Comparison of ENCODE assay signal across 8 mouse cellular contexts in the genomic region with DNA sequence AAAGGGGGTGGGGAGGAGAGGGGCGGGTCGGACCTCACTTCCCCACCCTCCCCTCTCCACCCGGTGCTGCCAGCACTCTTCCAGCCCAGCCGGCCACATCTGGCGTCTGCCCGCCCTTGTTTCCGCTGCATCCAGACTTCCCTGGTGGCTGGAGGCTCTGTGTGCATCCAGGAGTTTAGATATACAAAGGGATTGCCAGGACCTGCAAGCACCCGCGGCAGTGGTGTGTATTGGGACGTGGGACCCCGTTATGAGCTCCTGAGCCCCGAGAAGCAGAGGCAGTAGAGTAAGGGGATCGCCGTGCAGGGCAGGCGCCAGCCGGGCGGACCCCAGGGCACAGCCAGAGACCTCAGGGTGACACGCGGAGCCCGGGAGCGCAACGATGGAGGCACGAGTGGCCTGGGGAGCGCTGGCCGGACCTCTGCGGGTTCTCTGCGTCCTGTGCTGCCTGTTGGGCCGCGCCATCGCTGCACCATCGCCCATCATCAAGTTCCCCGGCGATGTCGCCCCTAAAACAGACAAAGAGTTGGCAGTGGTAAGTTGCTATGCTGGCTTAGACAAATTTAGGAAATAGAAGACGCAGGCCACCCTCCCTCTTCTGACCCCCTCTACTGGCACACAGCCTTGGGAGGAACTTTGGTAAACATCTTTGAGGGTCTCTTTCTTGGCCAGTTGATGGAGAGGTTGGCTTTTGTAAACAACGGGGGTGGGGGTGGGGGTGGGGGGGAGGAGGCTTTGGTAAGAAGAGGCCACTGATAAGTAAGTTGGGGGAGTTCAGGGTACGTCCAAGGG. TPM values are rescaled to one million over a fixed set of nuclear protein-coding genes. Genes with fewer than 3 reads are reported as not detected.
A peak's percentile ranks its signal among the peaks of the same experiment; 100 is the strongest.
DNase-seq lines count a peak whose midpoint lies in the region; ATAC-seq and TF ChIP-seq lines count a peak whose summit lies in the region.

Mmp2 (plus strand) TSS at position 49 of the 792 bp plus-strand sequence.

- intact Hi-C loops in heart, adult 2 months (cut with DNase I) = no loop called here

- peaks cover 3% of the 10 kb centered on the region; the same call in 1 of the 2 replicates for H3K27me3 ChIP-seq in heart, adult 2 months (ENCODE audit: control insufficient read depth, insufficient read depth, low read length)
- H3K27me3 ChIP-seq in kidney, embryonic 16.5 days (ENCODE audit: insufficient read depth, low read length) = no peaks in the 10 kb centered on the region

- no peaks in the 10 kb centered on the region for H3K36me3 ChIP-seq in heart, adult 2 months (ENCODE audit: control insufficient read depth, insufficient read depth, low read length)
- H3K36me3 ChIP-seq in kidney, embryonic 16.5 days (ENCODE audit: insufficient read depth, low read length) = no peaks in the 10 kb centered on the region

- peak within 1 kb of the TSS; percentile 45 for H3K4me3 ChIP-seq in heart, adult 2 months
- peak within 1 kb of the TSS; percentile 57 for H3K4me3 ChIP-seq in kidney, embryonic 16.5 days (ENCODE audit: low read length)

- 0 out of 2 replicates have a peak, but pooled peaks have one; percentile 30 for TF ChIP-seq EP300 in heart, adult 2 months (IDR thresholded peaks at IDR 0.05; ENCODE audit: insufficient read depth, low read depth, low read length)

- H3K4me1 ChIP-seq in heart, adult 2 months (ENCODE audit: control insufficient read depth, insufficient read depth, low read length) = no peaks in the 10 kb centered on the region
- H3K4me1 ChIP-seq in kidney, embryonic 16.5 days (ENCODE audit: insufficient read depth, low read length) = peaks cover 12% of the 10 kb centered on the region

- TF ChIP-seq POLR2A in heart, adult 2 months (IDR thresholded peaks at IDR 0.05; ENCODE audit: insufficient read depth, low read depth, low read length) = 0 out of 2 replicates have a peak, but pooled peaks have one; percentile 41

- peak; percentile 28 for TF ChIP-seq CTCF in heart, adult 2 months (IDR thresholded peaks at IDR 0.05)

- WGBS in heart, adult 2 months = 3% methylated on average over 37 of the region's 37 CpGs
- 1% methylated on average over 35 of the region's 37 CpGs for WGBS in kidney, embryonic 16.5 days

- H3K4me2 ChIP-seq in kidney, embryonic 16.5 days (replicated peaks; ENCODE audit: low read depth, low read length) = peak within 1 kb of the TSS; percentile 65

- no peaks in the 10 kb centered on the region for H3K9me3 ChIP-seq in kidney, embryonic 16.5 days (ENCODE audit: low read length)

- no peaks in the 10 kb centered on the region for H3K79me2 ChIP-seq in heart, adult 2 months (replicated peaks; ENCODE audit: control insufficient read depth, insufficient read depth, low read length)

- peak within 1 kb of the TSS; percentile 46 for H3K9ac ChIP-seq in heart, adult 2 months (ENCODE audit: low read depth, low read length)
- peak within 1 kb of the TSS; percentile 74 for H3K9ac ChIP-seq in kidney, embryonic 16.5 days (replicated peaks; ENCODE audit: low read length)

- H3K27ac ChIP-seq in heart, adult 2 months = peak within 1 kb of the TSS; percentile 76
- H3K27ac ChIP-seq in kidney, embryonic 16.5 days (ENCODE audit: low read length) = peak within 1 kb of the TSS; percentile 84

- DNase-seq in R1 (ENCODE audit: low read depth, low spot score) = peak; percentile 67
- DNase-seq in embryo, embryonic 11 days = peak; percentile 84
- DNase-seq in heart, adult 2 months = peak; percentile 82 to 83
- peak; percentile 48 for DNase-seq in lung, postnatal 36 days
- peak; percentile 65 for DNase-seq in testis, postnatal 10 days (ENCODE audit: low spot score)
- no peak for DNase-seq in cerebellum, adult 9-10 months
- no peak for DNase-seq in layer of hippocampus, postnatal 36 days

- peak; percentile 88 for ATAC-seq in kidney, embryonic 16.5 days (ENCODE audit: low FRiP score, low TSS enrichment)

RNA-seq across cellular contexts. Expression of gene Mmp2, which starts in this region (rescaled TPM):
- total RNA-seq in heart, adult 2 months (2021) = 10 to 100 TPM; 53.9 to 70.9 TPM
- polyA plus RNA-seq in heart, adult 2 months (2012; rRNA removed) = 67.4 and 113 TPM in 2 replicates
- polyA plus RNA-seq in kidney, embryonic 16.5 days (2015; fragmentation: Nextera tagmentation; extraction: Ambion mirVana) = 142 and 148 TPM in 2 replicates
- 1 to 10 TPM; 4.1 to 5.5 TPM for total RNA-seq in layer of hippocampus, postnatal 36 days (2021)

Comparison
In these comparisons a context has a peak if more than half of its experiments do, and no peak if none do; other contexts are left out.
1. RNA of gene Mmp2 (total RNA-seq): 53.9 to 70.9 TPM in heart, adult 2 months; 4.1 to 5.5 TPM in layer of hippocampus, postnatal 36 days; every median in the first group is over 4 times any median in the second.
2. DNase-seq: peak in R1 (single experiment), embryo, embryonic 11 days (single experiment), heart, adult 2 months (2 of 2), lung, postnatal 36 days (single experiment) and testis, postnatal 10 days (single experiment); none in cerebellum, adult 9-10 months (single experiment) and layer of hippocampus, postnatal 36 days (0 of 2).